Mouse (Mus musculus) midbrain, postnatal 0 days (tissue): ENCODE data around the gene Zfand4. TPM values are rescaled to one million over a fixed set of nuclear protein-coding genes. Genes with fewer than 3 reads are reported as not detected.
"Not testable (repeated sequence)": the region's sequence is repeated elsewhere in the genome, so short reads cannot be mapped to it uniquely, and the experiment has no call there.

Experiments
- ATAC-seq: fragments of 200-750 bp; cut with Nextera tagmentation; 2 replicates; pipeline ENCODE4 v1.8.0; 2017; ENCODE audit warnings: moderate number of reproducible peaks, mild to moderate bottlenecking, moderate TSS enrichment, moderate library complexity; ENCODE audit not compliant: low FRiP score
- DNase-seq: peaks from one replicate; pipeline ENCODE4 v3.0.0-alpha.2; 2015; ENCODE audit warnings: low spot score
- H3K27ac ChIP-seq: fragments of 300-500 bp; sonication (generic); 2 replicates; pipeline ENCODE4 v1.5.1; 2014; ENCODE audit warnings: low read depth, mild to moderate bottlenecking, low read length, mixed read lengths
- H3K27me3 ChIP-seq: fragments of 300-500 bp; sonication (generic); 2 replicates; pipeline ENCODE4 v1.6.1; 2014; ENCODE audit warnings: low read length, control low read depth, mixed read lengths; ENCODE audit not compliant: insufficient read depth
- H3K36me3 ChIP-seq: fragments of 300-500 bp; sonication (generic); 2 replicates; pipeline ENCODE4 v1.6.1; 2014; ENCODE audit warnings: low read length, control low read depth, mixed read lengths; ENCODE audit not compliant: insufficient read depth
- H3K4me1 ChIP-seq: fragments of 300-500 bp; sonication (generic); 2 replicates; pipeline ENCODE4 v1.6.1; 2014; ENCODE audit warnings: mild to moderate bottlenecking, control low read depth, antibody characterized with exemption, low read length, mixed read lengths; ENCODE audit not compliant: insufficient read depth
- H3K4me2 ChIP-seq: fragments of 300-500 bp; sonication (generic); 2 replicates; pipeline ENCODE4 v1.6.1; 2014; ENCODE audit warnings: low read depth, mild to moderate bottlenecking, low read length, mixed read lengths; ENCODE audit not compliant: poor library complexity, severe bottlenecking
- H3K4me3 ChIP-seq: fragments of 300-500 bp; sonication (generic); 2 replicates; pipeline ENCODE4 v1.5.1; 2014; ENCODE audit warnings: low read depth, mild to moderate bottlenecking, low read length, moderate library complexity
- H3K9ac ChIP-seq: fragments of 300-500 bp; sonication (generic); replicated peaks from 2 replicates; pipeline ENCODE4 v1.6.1; 2014; ENCODE audit warnings: mild to moderate bottlenecking, low read length, moderate library complexity, mixed read lengths; ENCODE audit not compliant: poor library complexity, severe bottlenecking
- H3K9me3 ChIP-seq: fragments of 300-500 bp; sonication (generic); 2 replicates; pipeline ENCODE4 v1.6.1; 2016; ENCODE audit warnings: low read length, control low read depth
- CTCF ChIP-seq: IDR thresholded peaks from 2 replicates; pipeline ENCODE4 v1.5.1; 2016; ENCODE audit warnings: antibody characterized with exemption, mild to moderate bottlenecking
- WGBS: fragments of 180-500 bp; shearing (Covaris S2); extraction: QIAGEN DNeasy Blood & Tissue Kit; methylation state at CpG from one replicate; pipeline ENCODE4 v1.1.7; 2014; 5-methylcytosine and 5-hydroxymethylcytosine counted together
- polyA plus RNA-seq: library from polyadenylated mRNA; unstranded; fragments of >200 nt; fragmentation: Nextera tagmentation; extraction: Ambion mirVana; gene quantifications from 2 replicates; pipeline ENCODE4 v1.2.1, GENCODE M21; 2015
- total RNA-seq: library from RNA; depleted of rRNA; stranded (reverse); fragments of >200 nt; gene quantifications from 2 replicates; pipeline ENCODE4 v1.2.3, GENCODE M21; 2014; rRNA removed

Gene Zfand4
- total RNA-seq (5.8 and 9.1 TPM in 2 replicates), polyA plus RNA-seq (5.8 and 6.8 TPM in 2 replicates)

DNA sequence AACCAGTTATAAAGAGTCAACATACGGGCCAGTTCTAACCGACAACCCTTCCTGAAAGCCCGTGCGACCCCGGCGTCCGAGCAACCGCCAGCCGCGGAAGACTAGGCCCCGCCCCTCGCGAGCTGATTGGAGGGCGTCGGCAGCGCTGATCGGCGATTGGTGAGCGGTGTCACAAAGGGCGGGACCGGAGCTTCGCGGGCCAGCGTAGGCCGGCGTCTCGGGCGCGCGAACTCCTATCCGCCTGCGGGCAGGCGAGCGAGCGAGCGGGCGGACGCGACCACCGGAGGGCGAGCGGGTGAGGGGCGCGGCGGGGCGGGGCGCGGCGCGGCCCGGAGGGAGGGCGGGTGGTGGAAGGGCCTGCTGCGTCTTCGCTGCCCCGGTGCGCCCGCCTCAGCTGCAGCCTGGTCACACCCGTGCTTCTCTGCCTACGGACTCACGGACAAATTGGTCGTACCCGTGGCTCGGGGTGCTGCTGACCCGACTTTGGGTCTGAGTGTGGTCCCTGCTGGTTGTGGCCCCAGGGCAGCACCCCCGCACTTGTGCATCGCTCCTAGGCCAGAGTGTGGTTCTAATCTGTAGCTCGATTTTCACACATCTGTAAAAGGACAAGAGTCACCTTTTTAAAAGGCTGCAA, at the start of gene Zfand4:
Zfand4 (plus strand) TSS at position 205 of the 634 bp plus-strand sequence.
- Histone ChIP-seq H3K4me1 (no peaks in the 10 kb centered on the region; the same call in 1 of the 2 replicates), H3K27me3 (no peaks in the 10 kb centered on the region), H3K4me2 (peak within 1 kb of the TSS; percentile 74), H3K27ac (no peak within 1 kb of the TSS), H3K9ac (peak within 1 kb of the TSS; percentile 61), H3K36me3 (peaks cover 15% of the 10 kb centered on the region), H3K9me3 (no peaks in the 10 kb centered on the region), H3K4me3 (peak within 1 kb of the TSS; percentile 56)
- under 1% methylated on average over 48 of the region's 67 CpGs for WGBS
- ATAC-seq (peak; percentile 91), DNase-seq (peak; percentile 94)
- no peak for TF ChIP-seq CTCF

DNA sequence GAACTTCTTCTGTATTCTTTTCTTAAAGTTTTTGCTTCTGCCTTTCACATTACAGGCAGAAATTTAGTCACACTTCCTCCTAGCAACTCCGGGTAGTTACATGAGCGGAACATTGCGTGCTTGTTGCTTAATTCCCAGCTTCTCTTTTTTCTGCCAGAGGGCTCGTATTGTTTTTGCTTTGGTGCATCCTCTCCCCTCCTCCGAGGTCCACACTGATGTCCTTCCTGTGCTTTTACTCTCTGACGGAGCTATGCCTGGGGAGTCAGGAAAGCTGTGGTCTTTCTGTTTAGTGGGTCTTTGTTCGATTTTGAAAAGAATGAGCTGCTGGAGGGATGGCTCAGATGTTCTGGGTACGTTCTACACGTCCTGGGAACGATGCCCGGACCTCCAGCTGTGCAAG, 36.3 kb upstream of the Zfand4 start:
- H3K27ac ChIP-seq: no peak overlapping the region
- no peak overlapping the region for H3K4me3 ChIP-seq
- H3K4me2 ChIP-seq: no peak overlapping the region
- ATAC-seq: no peak
- no peaks in the 10 kb centered on the region for H3K9me3 ChIP-seq
- H3K9ac ChIP-seq: no peak overlapping the region
- H3K27me3 ChIP-seq: no peaks in the 10 kb centered on the region
- H3K36me3 ChIP-seq: peaks cover 55% of the 10 kb centered on the region
- no peak for DNase-seq
- H3K4me1 ChIP-seq: no peaks in the 10 kb centered on the region
- 65% methylated on average over 11 of the region's 11 CpGs for WGBS
- TF ChIP-seq CTCF: no peak

GRCm38 (mm10) chr6:116228785-116229525, 35.1 kb upstream of the Zfand4 start:
- DNase-seq (peak; percentile 70), ATAC-seq (no peak)
- no peaks in the 10 kb centered on the region for H3K9me3 ChIP-seq
- H3K4me2 ChIP-seq: no peak overlapping the region
- no peaks in the 10 kb centered on the region for H3K27me3 ChIP-seq
- H3K4me3 ChIP-seq: no peak overlapping the region
- H3K27ac ChIP-seq: no peak overlapping the region; the same call in 1 of the 2 replicates
- peaks cover 54% of the 10 kb centered on the region for H3K36me3 ChIP-seq
- TF ChIP-seq CTCF: peak; percentile 88
- H3K4me1 ChIP-seq: no peaks in the 10 kb centered on the region
- 67% methylated on average over 12 of the region's 12 CpGs for WGBS
- H3K9ac ChIP-seq: no peak overlapping the region

DNA sequence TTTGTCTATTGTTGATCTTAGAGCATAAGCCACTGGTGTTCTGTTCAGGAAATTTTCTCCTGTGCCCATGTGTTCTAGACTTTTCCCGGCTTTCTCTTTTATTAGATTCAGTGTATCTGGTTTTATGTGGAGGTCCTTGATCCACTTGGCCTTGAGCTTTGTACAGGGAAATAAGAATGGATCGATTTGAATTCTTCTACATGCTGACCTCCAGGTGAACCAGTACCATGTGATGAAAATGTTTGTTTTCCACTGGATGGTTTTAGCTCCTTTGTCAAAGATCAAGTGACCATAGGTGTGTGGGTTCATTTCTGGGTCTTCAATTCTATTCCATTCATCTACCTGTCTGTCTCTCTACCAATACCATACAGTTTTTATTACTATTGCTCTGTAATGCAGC, 29.2 kb upstream of the Zfand4 start:
- 96% methylated on average over 2 of the region's 2 CpGs for WGBS
- not testable (repeated sequence) for H3K27me3 ChIP-seq, H3K4me1 ChIP-seq, H3K4me2 ChIP-seq, ATAC-seq, DNase-seq, H3K27ac ChIP-seq, H3K9ac ChIP-seq, H3K9me3 ChIP-seq, H3K4me3 ChIP-seq
- peaks cover 36% of the 10 kb centered on the region for H3K36me3 ChIP-seq

DNA sequence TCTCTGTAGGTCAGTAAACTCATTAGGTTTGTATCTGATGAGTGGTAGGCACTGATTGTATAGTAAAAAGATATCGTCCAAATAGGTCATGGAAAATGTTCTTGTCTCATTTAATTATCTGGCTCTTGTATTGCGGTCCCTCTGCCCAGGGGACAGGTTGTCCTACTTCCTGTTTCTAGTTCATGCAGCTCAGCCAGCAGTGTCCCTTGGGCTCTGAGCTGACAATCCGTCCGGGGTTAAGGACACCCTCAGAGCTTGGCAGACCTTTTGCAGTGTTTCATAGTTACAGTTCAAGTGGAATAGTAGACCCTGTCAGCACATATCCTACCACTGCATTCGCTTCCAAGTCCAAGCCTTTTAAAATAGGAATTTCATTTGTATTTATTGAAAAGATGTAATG, 28.7 kb upstream of the Zfand4 start:
- Histone ChIP-seq H3K9me3 (no peaks in the 10 kb centered on the region), H3K27ac (no peak overlapping the region), H3K36me3 (peaks cover 40% of the 10 kb centered on the region), H3K4me2 (no peak overlapping the region), H3K27me3 (no peaks in the 10 kb centered on the region), H3K9ac (no peak overlapping the region), H3K4me3 (no peak overlapping the region), H3K4me1 (no peaks in the 10 kb centered on the region)
- peak; percentile 19 for DNase-seq
- no peak for ATAC-seq
- TF ChIP-seq CTCF: no peak
- WGBS: 89% methylated on average over 5 of the region's 5 CpGs

GRCm38 (mm10) chr6:116238083-116238482, 25.9 kb upstream of the Zfand4 start:
- TF ChIP-seq CTCF: no peak
- no peaks in the 10 kb centered on the region for H3K4me1 ChIP-seq
- no peaks in the 10 kb centered on the region for H3K27me3 ChIP-seq
- 94% methylated on average over 5 of the region's 5 CpGs for WGBS
- peaks cover 42% of the 10 kb centered on the region for H3K36me3 ChIP-seq
- DNase-seq (no peak), ATAC-seq (no peak)
- no peak overlapping the region for H3K9ac ChIP-seq
- H3K9me3 ChIP-seq: no peaks in the 10 kb centered on the region
- H3K4me3 ChIP-seq: no peak overlapping the region
- no peak overlapping the region for H3K4me2 ChIP-seq
- no peak overlapping the region for H3K27ac ChIP-seq
